Mouse (Mus musculus): Measurements from ENCODE around the gene Gng12. TPM values are rescaled to one million over a fixed set of nuclear protein-coding genes. Genes with fewer than 3 reads are reported as not detected.

The Gng12 gene
- polyA plus RNA-seq, 1 experiment from 2014 or later: 52.7 TPM

GRCm38 (mm10) chr6:66923851-66924250 lies 27.7 kb downstream of the Gng12 start:
- H3K27me3 ChIP-seq (ENCODE audit: control insufficient read depth, insufficient read depth, low read length): no peaks in the 10 kb centered on the region
- 90% methylated on average over 4 of the region's 4 CpGs for WGBS
- no peak overlapping the region for H3K9ac ChIP-seq (ENCODE audit: low read depth, low read length)
- H3K9me3 ChIP-seq (ENCODE audit: control insufficient read depth, low read length): no peaks in the 10 kb centered on the region
- no peak overlapping the region for H3K27ac ChIP-seq (ENCODE audit: low read depth, low read length)
- H3K4me1 ChIP-seq (replicated peaks; ENCODE audit: control insufficient read depth, insufficient read depth, low read length): no peaks in the 10 kb centered on the region
- no peak for DNase-seq (ENCODE audit: low spot score)
- no peak overlapping the region for H3K4me3 ChIP-seq (ENCODE audit: low read depth, low read length)
- no peak overlapping the region for H3K4me2 ChIP-seq (replicated peaks; ENCODE audit: low read depth, low read length)
- no peaks in the 10 kb centered on the region for H3K36me3 ChIP-seq (ENCODE audit: control insufficient read depth, insufficient read depth, low read length)
- no peak for ATAC-seq (ENCODE audit: low FRiP score)

GRCm38 (mm10) chr6:66924315-66924965 lies 28.2 kb downstream of the Gng12 start:
- Histone ChIP-seq H3K27ac (ENCODE audit: low read depth, low read length) (no peak overlapping the region), H3K9ac (ENCODE audit: low read depth, low read length) (no peak overlapping the region), H3K9me3 (ENCODE audit: control insufficient read depth, low read length) (no peaks in the 10 kb centered on the region), H3K27me3 (ENCODE audit: control insufficient read depth, insufficient read depth, low read length) (no peaks in the 10 kb centered on the region), H3K4me3 (ENCODE audit: low read depth, low read length) (no peak overlapping the region), H3K36me3 (ENCODE audit: control insufficient read depth, insufficient read depth, low read length) (no peaks in the 10 kb centered on the region), H3K4me1 (replicated peaks; ENCODE audit: control insufficient read depth, insufficient read depth, low read length) (no peaks in the 10 kb centered on the region), H3K4me2 (replicated peaks; ENCODE audit: low read depth, low read length) (no peak overlapping the region)
- ATAC-seq (ENCODE audit: low FRiP score) (no peak), DNase-seq (ENCODE audit: low spot score) (no peak)
- 86% methylated on average over 7 of the region's 7 CpGs for WGBS

GRCm38 (mm10) chr6:66926269-66926668 lies 30.1 kb downstream of the Gng12 start:
- Histone ChIP-seq H3K9ac (ENCODE audit: low read depth, low read length) (no peak overlapping the region), H3K27me3 (ENCODE audit: control insufficient read depth, insufficient read depth, low read length) (no peaks in the 10 kb centered on the region), H3K27ac (ENCODE audit: low read depth, low read length) (no peak overlapping the region), H3K36me3 (ENCODE audit: control insufficient read depth, insufficient read depth, low read length) (no peaks in the 10 kb centered on the region), H3K9me3 (ENCODE audit: control insufficient read depth, low read length) (no peaks in the 10 kb centered on the region), H3K4me3 (ENCODE audit: low read depth, low read length) (no peak overlapping the region), H3K4me2 (replicated peaks; ENCODE audit: low read depth, low read length) (no peak overlapping the region), H3K4me1 (replicated peaks; ENCODE audit: control insufficient read depth, insufficient read depth, low read length) (no peaks in the 10 kb centered on the region)
- ATAC-seq (ENCODE audit: low FRiP score): no peak
- 28% methylated on average over 4 of the region's 4 CpGs for WGBS
- no peak for DNase-seq (ENCODE audit: low spot score)

GRCm38 (mm10) chr6:66928972-66929645 lies 32.9 kb downstream of the Gng12 start:
- WGBS: 77% methylated on average over 2 of the region's 2 CpGs
- no peaks in the 10 kb centered on the region for H3K36me3 ChIP-seq (ENCODE audit: control insufficient read depth, insufficient read depth, low read length)
- no peak for DNase-seq (ENCODE audit: low spot score)
- no peaks in the 10 kb centered on the region for H3K9me3 ChIP-seq (ENCODE audit: control insufficient read depth, low read length)
- ATAC-seq (ENCODE audit: low FRiP score): peak; percentile 51; the same call in 1 of the 2 replicates
- H3K27ac ChIP-seq (ENCODE audit: low read depth, low read length): no peak overlapping the region
- H3K4me1 ChIP-seq (replicated peaks; ENCODE audit: control insufficient read depth, insufficient read depth, low read length): no peaks in the 10 kb centered on the region
- no peak overlapping the region for H3K4me2 ChIP-seq (replicated peaks; ENCODE audit: low read depth, low read length)
- H3K27me3 ChIP-seq (ENCODE audit: control insufficient read depth, insufficient read depth, low read length): no peaks in the 10 kb centered on the region
- H3K9ac ChIP-seq (ENCODE audit: low read depth, low read length): no peak overlapping the region
- no peak overlapping the region for H3K4me3 ChIP-seq (ENCODE audit: low read depth, low read length)

GRCm38 (mm10) chr6:66929694-66930093 lies 33.5 kb downstream of the Gng12 start:
- no peaks in the 10 kb centered on the region for H3K4me1 ChIP-seq (replicated peaks; ENCODE audit: control insufficient read depth, insufficient read depth, low read length)
- no peak overlapping the region for H3K27ac ChIP-seq (ENCODE audit: low read depth, low read length)
- H3K9ac ChIP-seq (ENCODE audit: low read depth, low read length): no peak overlapping the region
- no peak for ATAC-seq (ENCODE audit: low FRiP score)
- H3K4me3 ChIP-seq (ENCODE audit: low read depth, low read length): no peak overlapping the region
- DNase-seq (ENCODE audit: low spot score): no peak
- no peak overlapping the region for H3K4me2 ChIP-seq (replicated peaks; ENCODE audit: low read depth, low read length)
- no peaks in the 10 kb centered on the region for H3K27me3 ChIP-seq (ENCODE audit: control insufficient read depth, insufficient read depth, low read length)
- H3K9me3 ChIP-seq (ENCODE audit: control insufficient read depth, low read length): no peaks in the 10 kb centered on the region
- WGBS: 58% methylated on average over 7 of the region's 7 CpGs
- H3K36me3 ChIP-seq (ENCODE audit: control insufficient read depth, insufficient read depth, low read length): no peaks in the 10 kb centered on the region

- ATAC-seq (ENCODE audit: low FRiP score) (no peak), DNase-seq (ENCODE audit: low spot score) (no peak)
- H3K27ac ChIP-seq (ENCODE audit: low read depth, low read length): no peak overlapping the region
- H3K4me3 ChIP-seq (ENCODE audit: low read depth, low read length): no peak overlapping the region
- H3K36me3 ChIP-seq (ENCODE audit: control insufficient read depth, insufficient read depth, low read length): no peaks in the 10 kb centered on the region
- no peak overlapping the region for H3K4me2 ChIP-seq (replicated peaks; ENCODE audit: low read depth, low read length)
- no peaks in the 10 kb centered on the region for H3K9me3 ChIP-seq (ENCODE audit: control insufficient read depth, low read length)
- no peaks in the 10 kb centered on the region for H3K27me3 ChIP-seq (ENCODE audit: control insufficient read depth, insufficient read depth, low read length)
- 73% methylated on average over 4 of the region's 4 CpGs for WGBS
- no peaks in the 10 kb centered on the region for H3K4me1 ChIP-seq (replicated peaks; ENCODE audit: control insufficient read depth, insufficient read depth, low read length)
- H3K9ac ChIP-seq (ENCODE audit: low read depth, low read length): no peak overlapping the region
Observed at GRCm38 (mm10) chr6:66932206-66932819, 36.1 kb downstream of the Gng12 start.

GRCm38 (mm10) chr6:66940656-66941235 lies 44.5 kb downstream of the Gng12 start:
- Histone ChIP-seq H3K36me3 (ENCODE audit: control insufficient read depth, insufficient read depth, low read length) (no peaks in the 10 kb centered on the region), H3K4me2 (replicated peaks; ENCODE audit: low read depth, low read length) (no peak overlapping the region), H3K27ac (ENCODE audit: low read depth, low read length) (no peak overlapping the region), H3K4me3 (ENCODE audit: low read depth, low read length) (no peak overlapping the region), H3K9me3 (ENCODE audit: control insufficient read depth, low read length) (no peaks in the 10 kb centered on the region), H3K4me1 (replicated peaks; ENCODE audit: control insufficient read depth, insufficient read depth, low read length) (no peaks in the 10 kb centered on the region), H3K27me3 (ENCODE audit: control insufficient read depth, insufficient read depth, low read length) (no peaks in the 10 kb centered on the region), H3K9ac (ENCODE audit: low read depth, low read length) (no peak overlapping the region)
- WGBS: 72% methylated on average over 7 of the region's 7 CpGs
- ATAC-seq (ENCODE audit: low FRiP score) (no peak), DNase-seq (ENCODE audit: low spot score) (no peak)

GRCm38 (mm10) chr6:66941792-66942191 lies 45.6 kb downstream of the Gng12 start:
- ATAC-seq (ENCODE audit: low FRiP score): no peak
- H3K36me3 ChIP-seq (ENCODE audit: control insufficient read depth, insufficient read depth, low read length): no peaks in the 10 kb centered on the region
- H3K27ac ChIP-seq (ENCODE audit: low read depth, low read length): no peak overlapping the region
- DNase-seq (ENCODE audit: low spot score): no peak
- no peak overlapping the region for H3K4me3 ChIP-seq (ENCODE audit: low read depth, low read length)
- H3K4me2 ChIP-seq (replicated peaks; ENCODE audit: low read depth, low read length): no peak overlapping the region
- H3K4me1 ChIP-seq (replicated peaks; ENCODE audit: control insufficient read depth, insufficient read depth, low read length): no peaks in the 10 kb centered on the region
- H3K27me3 ChIP-seq (ENCODE audit: control insufficient read depth, insufficient read depth, low read length): no peaks in the 10 kb centered on the region
- no peaks in the 10 kb centered on the region for H3K9me3 ChIP-seq (ENCODE audit: control insufficient read depth, low read length)
- no peak overlapping the region for H3K9ac ChIP-seq (ENCODE audit: low read depth, low read length)
- 72% methylated on average over 6 of the region's 6 CpGs for WGBS

All from hindbrain, embryonic 11.5 days (tissue).